Mouse (Mus musculus) lung, adult 2 months (tissue): Measurements from ENCODE around the gene Htatip2. TPM values are rescaled to one million over a fixed set of nuclear protein-coding genes. Genes with fewer than 3 reads are reported as not detected.
A peak's percentile ranks its signal among the peaks of the same experiment; 100 is the strongest.

ENCODE experiments used
- DNase-seq: peaks from one replicate; pipeline ENCODE4 v3.0.0; 2022
- H3K4me1 ChIP-seq: fragments of 200-500 bp; 2 replicates; pipeline ENCODE4 v1.6.1; 2011; ENCODE audit warnings: low read length; ENCODE audit not compliant: control insufficient read depth, insufficient read depth
- H3K4me3 ChIP-seq: fragments of 200-500 bp; replicated peaks from 2 replicates; pipeline ENCODE3; 2011; ENCODE audit warnings: low read depth, mild to moderate bottlenecking, control low read depth, low read length; ENCODE audit errors: extremely low read depth
- CTCF ChIP-seq: fragments of 200-500 bp; IDR thresholded peaks from 2 replicates; pipeline ENCODE4 v1.5.1; 2011; ENCODE audit warnings: mild to moderate bottlenecking, low read length, control low read depth; ENCODE audit not compliant: insufficient read depth
- POLR2A ChIP-seq: fragments of 200-500 bp; IDR thresholded peaks from 2 replicates; pipeline ENCODE4 v1.6.1; 2011; ENCODE audit warnings: low read depth, mild to moderate bottlenecking, control low read depth, low read length, borderline replicate concordance; ENCODE audit errors: extremely low read depth
- WGBS: fragments of 180-500 bp; shearing (Covaris S2); methylation state at CpG from one replicate; pipeline ENCODE4 v1.1.7; 2018; 5-methylcytosine and 5-hydroxymethylcytosine counted together
- polyA plus RNA-seq: library from polyadenylated mRNA; depleted of rRNA; stranded (reverse); fragments of >200 nt; gene quantifications from 2 replicates; pipeline ENCODE4 v1.2.3, GENCODE M21; 2012

Gene Htatip2
- polyA plus RNA-seq, 1 experiment: 11.7 TPM

DNA sequence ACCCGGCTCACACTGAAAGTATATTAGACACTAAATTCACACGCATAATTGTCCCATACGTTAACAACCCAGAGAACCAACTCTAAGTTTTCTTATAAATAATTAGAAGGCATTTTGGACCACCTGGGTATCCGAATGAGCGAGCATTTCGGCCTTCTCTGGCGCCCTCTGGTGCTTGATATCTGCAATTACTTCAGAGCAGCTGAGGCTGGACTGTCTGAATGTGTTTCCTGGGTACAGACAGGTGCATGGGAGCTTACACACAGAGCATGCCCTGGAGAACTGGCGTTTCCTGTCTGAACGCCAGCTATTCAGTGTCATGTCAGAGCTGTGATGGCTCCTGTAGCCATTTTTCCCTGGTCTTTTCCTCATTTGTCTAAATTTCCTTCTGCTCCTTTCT is 4.1 kb upstream of the Htatip2 start:
- no peak overlapping the region for H3K4me3 ChIP-seq
- peak; percentile 42 for DNase-seq
- H3K4me1 ChIP-seq: peaks cover 3% of the 10 kb centered on the region
- 4% methylated on average over 9 of the region's 9 CpGs for WGBS
- TF ChIP-seq POLR2A (no peak), CTCF (peak; percentile 89)

DNA sequence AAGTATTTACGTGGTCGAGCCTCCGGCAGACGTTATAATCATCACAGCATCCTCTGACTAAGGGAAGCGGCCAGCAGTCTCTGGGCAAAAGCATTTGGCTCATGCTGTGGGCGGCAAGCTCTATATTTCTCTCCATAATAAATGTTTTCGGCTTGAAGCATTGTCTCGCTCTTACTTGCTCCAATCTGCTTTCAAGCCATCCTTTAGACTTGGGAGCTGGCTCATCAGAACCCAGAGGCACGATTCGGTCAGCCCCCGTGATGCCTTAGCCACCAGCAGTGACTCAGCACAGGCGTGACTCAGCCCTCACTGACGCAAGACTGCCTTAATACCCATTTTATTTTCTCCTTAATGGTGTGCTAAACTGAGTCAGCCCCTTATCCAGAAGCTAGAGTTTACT is 3.7 kb downstream of the Htatip2 start:
- Histone ChIP-seq H3K4me1 (peaks cover 3% of the 10 kb centered on the region), H3K4me3 (no peak overlapping the region)
- WGBS: 77% methylated on average over 13 of the region's 13 CpGs
- TF ChIP-seq CTCF: no peak
- no peak for TF ChIP-seq POLR2A
- no peak for DNase-seq

DNA sequence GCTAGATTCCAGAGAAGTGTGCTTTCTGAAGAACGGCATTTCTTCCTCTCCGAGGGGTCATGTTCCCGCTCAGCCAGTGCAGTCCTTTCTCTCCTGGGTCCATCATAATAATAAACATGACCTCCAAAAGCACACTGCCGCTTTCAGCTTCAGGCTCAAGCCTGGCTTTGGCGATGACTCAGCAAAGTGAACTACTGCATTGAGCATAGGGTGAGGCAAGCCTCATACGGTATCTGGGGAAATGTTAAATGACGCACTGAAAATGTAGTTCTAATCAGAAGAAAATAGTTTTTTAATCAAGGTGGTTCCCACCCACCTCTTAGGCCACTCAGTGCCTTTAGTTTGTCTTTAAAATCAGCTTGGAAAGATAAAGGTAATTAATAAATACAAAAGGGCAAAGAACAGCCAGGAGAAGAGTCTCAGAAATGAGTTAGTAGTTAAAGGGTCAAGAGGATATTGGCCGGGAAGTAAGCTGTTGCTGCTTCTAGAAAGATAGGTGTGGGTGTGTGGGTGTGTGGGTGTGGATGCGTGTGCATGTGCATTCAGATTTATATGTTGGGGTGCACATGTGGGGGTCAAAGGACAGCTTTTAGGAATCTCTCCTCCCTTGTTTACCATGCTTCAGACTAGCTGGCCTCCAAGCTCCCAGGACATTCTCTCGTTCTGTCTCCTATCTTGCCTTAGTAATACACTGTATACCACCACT is 5.2 kb downstream of the Htatip2 start:
- WGBS: 61% methylated on average over 10 of the region's 10 CpGs
- peaks cover 3% of the 10 kb centered on the region for H3K4me1 ChIP-seq
- H3K4me3 ChIP-seq: no peak overlapping the region
- TF ChIP-seq POLR2A (no peak), CTCF (no peak)
- DNase-seq: no peak

DNA sequence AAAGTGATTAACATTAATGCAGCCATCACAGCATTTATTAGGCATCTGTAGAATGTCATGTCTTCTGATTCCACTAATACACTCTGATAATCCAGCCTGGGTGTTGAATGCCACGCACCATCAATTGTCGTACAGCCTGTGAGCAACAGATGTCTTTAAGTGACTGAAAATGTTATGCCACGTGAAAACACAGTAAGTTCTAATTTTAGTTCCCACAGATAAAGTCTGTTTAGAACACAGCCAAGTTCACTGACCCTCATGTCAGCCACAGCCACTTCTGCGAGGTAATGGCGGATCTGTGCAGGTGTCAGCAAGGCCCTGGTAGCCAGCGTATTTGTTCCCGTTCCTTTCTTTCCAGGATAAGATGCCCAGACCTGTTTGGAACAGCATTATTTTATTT is 7.3 kb downstream of the Htatip2 start:
- 83% methylated on average over 7 of the region's 7 CpGs for WGBS
- no peak for TF ChIP-seq CTCF
- TF ChIP-seq POLR2A: no peak
- no peak overlapping the region for H3K4me3 ChIP-seq
- DNase-seq: no peak
- H3K4me1 ChIP-seq: no peaks in the 10 kb centered on the region

DNA sequence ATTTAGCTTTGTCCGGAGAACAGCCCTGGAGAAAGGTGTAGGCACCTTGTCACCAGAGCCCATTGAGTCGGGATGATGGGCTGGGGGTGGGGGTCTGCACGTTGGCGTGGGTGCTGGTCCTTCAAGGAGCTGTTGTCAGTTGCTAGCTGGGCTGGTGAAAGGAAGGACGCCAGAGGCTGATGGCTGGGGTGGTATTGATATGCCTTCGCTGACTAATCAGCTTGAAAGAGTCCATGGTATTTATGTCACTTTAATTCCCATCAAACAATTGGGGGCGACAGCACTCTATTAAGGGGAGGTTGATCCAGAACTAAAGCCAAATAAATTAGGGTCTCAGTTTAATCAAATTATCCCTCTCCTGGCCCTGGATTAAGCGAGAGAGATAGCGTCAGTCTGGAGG is 9.6 kb downstream of the Htatip2 start:
- no peak for DNase-seq
- WGBS: 70% methylated on average over 9 of the region's 9 CpGs
- Histone ChIP-seq H3K4me3 (no peak overlapping the region), H3K4me1 (no peaks in the 10 kb centered on the region)
- TF ChIP-seq CTCF (no peak), POLR2A (no peak)

DNA sequence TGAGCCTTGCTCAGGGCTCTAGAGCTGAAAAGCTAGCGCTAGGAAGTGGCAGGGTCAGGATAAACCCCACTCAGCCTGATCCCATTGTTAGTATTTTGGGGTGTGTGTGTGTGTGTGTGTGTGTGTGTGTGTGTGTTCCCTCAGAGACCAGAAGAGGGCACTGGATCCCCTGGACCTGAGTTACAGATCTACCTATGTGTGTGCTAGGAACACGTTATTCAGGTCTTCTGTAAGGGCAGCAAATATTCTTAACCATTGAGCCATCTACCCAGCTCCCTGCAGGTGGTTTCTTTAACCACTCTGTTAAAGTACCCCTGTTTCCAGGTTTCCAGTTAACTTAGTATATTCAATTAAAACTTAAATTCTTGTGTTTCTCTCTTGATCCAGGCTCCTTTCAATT is 15.5 kb downstream of the Htatip2 start:
- TF ChIP-seq CTCF (no peak), POLR2A (no peak)
- WGBS: 98% methylated on average over 2 of the region's 2 CpGs
- H3K4me1 ChIP-seq: peaks cover 5% of the 10 kb centered on the region

DNA sequence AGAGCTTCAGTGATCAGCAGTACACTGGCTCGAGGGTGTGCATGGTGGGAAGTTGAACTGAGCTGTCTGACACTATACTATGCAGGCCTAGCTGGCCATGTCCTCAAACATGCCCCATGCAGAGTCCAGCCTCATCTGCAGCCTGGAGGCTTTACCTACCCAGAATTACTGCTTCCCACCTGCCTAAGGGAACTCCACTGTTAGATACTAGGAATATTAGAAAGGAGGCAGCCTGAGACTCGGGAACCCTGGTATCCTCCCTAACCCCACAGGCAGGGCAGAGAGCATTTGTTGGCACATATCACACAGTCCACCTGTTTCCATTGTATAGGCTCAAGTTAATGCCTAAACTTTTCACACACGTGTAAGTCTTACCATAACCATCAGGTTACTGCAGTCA is 18.7 kb downstream of the Htatip2 start:
- Histone ChIP-seq H3K4me1 (peaks cover 6% of the 10 kb centered on the region), H3K4me3 (no peak overlapping the region)
- DNase-seq: no peak
- 41% methylated on average over 3 of the region's 3 CpGs for WGBS
- no peak for TF ChIP-seq CTCF
- no peak for TF ChIP-seq POLR2A

More for the DNA sequence above, 15.5 kb downstream of the Htatip2 start:
- H3K4me3 ChIP-seq: no peak overlapping the region
- no peak for DNase-seq

DNA sequence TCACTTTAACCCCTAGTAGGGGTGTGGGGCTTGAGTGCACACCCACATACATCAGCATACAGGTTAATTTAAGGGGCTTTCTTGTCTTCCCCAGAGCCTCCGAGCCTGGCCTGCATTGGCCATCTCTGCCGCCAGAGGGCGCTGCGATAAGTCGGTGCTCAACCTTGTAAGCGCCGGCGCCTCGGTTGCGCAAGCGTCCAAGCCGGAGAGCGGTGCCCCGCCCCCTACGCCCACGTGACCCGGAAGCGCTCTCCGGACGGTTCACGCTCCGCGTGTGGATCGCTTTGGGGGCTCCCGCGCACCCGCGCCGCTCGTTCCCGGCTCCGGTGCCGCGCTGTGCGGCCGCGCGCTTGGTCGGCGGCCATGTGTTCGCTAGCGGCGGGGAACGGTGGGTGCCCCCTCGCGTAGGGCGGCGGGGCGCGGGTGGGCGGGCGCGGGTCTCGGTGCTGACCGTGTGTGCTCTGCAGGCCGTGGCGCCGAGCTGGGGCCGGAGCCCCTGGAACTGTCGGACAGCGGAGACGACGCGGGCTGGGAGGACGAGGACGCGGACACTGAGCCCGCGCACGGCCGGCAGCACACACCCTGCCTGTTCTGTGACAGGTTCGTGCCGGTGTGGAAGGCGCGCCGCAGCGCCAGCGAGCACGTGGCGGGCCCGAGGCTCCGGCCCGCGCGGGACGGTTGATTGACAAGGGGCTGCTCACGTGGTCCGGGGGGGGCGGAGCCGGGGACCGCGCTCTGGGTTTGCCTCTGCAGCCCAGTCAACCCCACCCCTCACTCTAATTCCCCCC is 19.4 kb downstream of the Htatip2 start, which contains the start of gene Prmt3:
Gene Prmt3, plus strand, starts transcription at position 233 of the 788 bp plus-strand sequence.
- WGBS: under 1% methylated on average over 83 of the region's 92 CpGs
- Histone ChIP-seq H3K4me3 (peak within 1 kb of the TSS; percentile 56), H3K4me1 (peaks cover 6% of the 10 kb centered on the region)
- peak; percentile 81 for TF ChIP-seq CTCF
- TF ChIP-seq POLR2A: no peak
- peak; percentile 96 for DNase-seq

DNA sequence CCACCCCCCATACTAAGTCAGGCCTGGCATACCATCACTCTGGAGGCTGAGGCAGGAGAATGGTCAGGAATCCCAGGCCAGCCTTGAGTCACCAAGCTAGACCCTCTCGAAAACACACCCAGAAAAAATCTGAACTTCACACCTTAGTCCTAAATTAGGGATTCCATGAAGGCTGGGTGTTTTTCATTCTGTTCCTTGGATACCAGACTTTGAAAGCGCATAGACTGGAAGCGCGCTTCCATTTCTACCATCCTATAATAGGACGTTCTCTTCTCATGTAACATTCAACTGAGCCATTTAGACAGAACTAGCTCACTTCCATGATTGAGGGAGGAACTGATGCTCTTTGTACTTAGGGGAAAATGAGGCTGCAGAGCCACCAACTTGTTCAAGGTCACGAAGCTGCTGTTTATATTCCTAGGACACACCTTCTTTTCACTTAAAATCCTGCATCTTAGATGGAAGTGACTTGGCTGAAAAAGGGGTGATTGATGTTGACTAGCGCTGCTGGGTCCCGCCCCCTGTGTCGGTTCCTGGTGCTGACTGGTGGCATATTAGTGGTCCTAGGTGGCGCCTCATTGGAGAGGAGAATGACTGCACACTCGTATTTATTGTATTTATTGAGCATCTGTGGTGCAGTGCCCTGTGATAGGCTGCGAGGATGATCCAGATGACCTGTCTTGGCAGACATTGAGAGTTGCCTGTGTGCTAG is 20.1 kb downstream of the Htatip2 start:
- TF ChIP-seq POLR2A (no peak), CTCF (no peak)
- H3K4me3 ChIP-seq: peak overlapping the region; percentile 56
- peaks cover 6% of the 10 kb centered on the region for H3K4me1 ChIP-seq
- no peak for DNase-seq
- WGBS: 63% methylated on average over 12 of the region's 12 CpGs

DNA sequence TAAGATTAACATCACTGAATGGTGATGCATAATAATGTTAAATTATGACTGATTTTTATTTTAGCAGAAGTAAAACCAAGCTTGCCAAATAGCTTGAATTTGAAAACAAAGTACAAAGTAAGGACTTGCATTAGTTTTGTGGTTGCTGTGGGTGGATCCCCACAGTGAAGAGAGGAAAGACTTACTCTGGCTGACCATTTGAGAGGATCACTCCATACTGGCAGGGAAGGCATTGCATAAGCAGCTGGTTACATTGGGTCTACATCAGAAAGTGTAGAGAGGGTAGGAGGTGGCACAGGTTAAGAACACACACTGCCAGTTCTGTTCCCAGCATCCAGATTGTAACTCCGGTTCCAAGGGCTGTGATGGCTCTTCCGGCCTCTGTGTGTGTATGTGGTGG is 24.1 kb downstream of the Htatip2 start:
- Histone ChIP-seq H3K4me3 (no peak overlapping the region), H3K4me1 (peaks cover 6% of the 10 kb centered on the region)
- 89% methylated on average over 2 of the region's 2 CpGs for WGBS
- no peak for DNase-seq
- TF ChIP-seq CTCF (no peak), POLR2A (no peak)
